Mouse (Mus musculus) spleen, adult 2 months (tissue): ENCODE data around the gene Igsf3.

Source experiments
- CTCF ChIP-seq: fragments of 200-500 bp; IDR thresholded peaks from 2 replicates; pipeline ENCODE4 v1.5.1; 2011; ENCODE audit warnings: mild to moderate bottlenecking, inconsistent platforms; ENCODE audit not compliant: insufficient read depth, insufficient read length, insufficient replicate concordance; ENCODE audit errors: extremely low read depth
- POLR2A ChIP-seq: fragments of 200-500 bp; IDR thresholded peaks from 2 replicates; pipeline ENCODE4 v1.6.1; 2011; ENCODE audit warnings: low read depth, low read length, inconsistent platforms

GRCm38 (mm10) chr3:101450811-101451428 lies 74.0 kb downstream of the Igsf3 start:
- TF ChIP-seq CTCF (no peak), POLR2A (no peak)
